Mouse (Mus musculus): Measurements from ENCODE around the gene Olfr1006.
"Not testable (repeated sequence)": the region's sequence is repeated elsewhere in the genome, so short reads cannot be mapped to it uniquely, and the experiment has no call there.

The Olfr1006 gene

DNA sequence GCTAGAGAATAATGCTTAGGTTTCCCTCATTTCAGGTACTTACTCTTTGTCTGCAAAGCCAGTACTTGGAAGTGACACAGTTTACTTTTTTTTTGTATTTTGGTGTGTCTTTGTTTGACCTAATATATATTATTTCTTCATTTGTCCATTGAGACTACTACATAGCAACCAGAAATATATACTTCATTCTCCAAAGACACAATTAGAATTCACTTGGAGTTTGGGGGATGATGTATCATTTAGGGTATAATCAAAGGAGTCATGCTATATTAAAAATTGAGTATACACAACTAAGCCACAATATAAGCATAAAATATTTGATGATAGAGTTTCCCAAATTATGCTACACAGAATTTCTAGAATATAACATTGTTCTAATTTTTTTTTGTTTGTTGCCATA lies at the start of gene Olfr1006:
Gene Olfr1006, minus strand, starts transcription at position 101 of the 400 bp plus-strand sequence.
- no peak for DNase-seq

DNA sequence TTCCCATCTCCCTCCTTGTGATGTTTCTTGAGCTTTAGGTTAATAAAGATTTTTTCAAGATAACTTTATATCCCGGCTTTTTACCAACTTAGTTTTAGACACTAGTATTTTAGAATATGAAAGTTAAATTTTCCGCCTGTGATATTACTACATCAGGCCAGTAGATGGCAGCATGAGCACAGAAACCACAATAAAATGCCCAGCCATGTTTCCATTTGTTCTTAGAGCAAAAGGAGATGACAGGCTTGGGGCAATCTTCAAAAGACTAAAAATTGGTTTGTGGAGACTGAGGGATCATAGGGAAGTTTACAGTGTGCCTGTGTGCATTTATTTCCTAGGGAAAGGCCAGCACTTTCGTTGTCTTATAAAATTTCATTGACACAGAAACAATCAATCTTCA lies 47.2 kb upstream of the Olfr1006 start:
- DNase-seq = peak; percentile 15

DNA sequence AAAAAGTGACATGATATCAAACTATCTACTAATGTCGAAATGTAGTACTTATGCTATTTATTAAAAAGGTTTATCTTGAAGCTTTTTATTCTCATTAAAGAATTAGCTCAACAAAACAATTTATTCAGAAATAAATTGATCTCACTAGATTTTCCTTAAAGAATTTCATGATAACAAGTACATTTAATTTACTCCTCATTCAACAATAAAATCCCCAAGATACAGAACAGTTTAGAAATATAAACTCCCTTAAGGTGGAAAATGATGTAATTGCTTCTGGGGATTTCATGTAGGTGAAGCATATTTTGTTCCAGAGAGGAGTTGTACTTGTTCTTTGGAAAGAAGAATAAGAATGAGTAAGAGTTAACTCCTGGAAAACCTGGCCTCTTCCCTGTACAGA lies 36.6 kb upstream of the Olfr1006 start, which contains the start of gene Olfr1009:
Gene Olfr1009, plus strand, starts transcription at position 301 of the 400 bp plus-strand sequence.
- DNase-seq = no peak

DNA sequence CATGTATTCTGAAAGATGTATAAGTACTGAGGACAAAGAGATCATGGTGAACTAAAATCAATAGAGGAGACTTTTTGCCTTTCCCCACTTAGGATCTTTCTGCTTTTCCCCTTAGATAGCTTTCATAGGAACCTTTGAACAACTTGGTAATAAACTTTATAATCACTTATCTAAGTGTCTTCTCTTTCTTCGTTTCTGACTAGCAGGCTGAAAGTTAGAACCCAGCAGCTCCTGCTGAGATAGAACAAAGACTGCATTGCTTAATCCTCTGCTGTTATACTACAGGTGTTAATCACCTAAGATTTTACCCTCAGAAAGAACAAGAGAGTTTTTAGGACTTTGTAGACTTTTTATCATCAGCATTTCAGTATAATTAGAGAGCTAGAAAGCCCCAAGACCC lies 32.6 kb upstream of the Olfr1006 start:
- no peak for DNase-seq

DNA sequence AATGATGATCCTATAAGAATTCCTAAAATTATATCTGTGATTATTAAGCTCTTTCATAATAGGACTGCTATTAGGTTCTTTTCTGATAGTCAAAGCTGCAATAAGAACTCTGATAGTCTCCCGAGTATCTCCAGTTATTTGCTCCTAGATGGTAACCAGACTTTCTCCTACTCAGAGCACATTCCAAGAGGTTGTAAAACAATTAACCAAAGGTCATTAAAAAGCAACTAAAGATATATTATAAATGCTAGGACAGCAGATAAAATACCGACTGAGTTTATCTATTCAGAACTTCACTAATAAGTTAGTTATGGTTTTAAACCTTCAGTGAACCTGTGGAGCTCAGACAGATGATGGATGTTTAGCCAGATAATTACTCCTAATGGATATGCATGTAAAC lies 32.1 kb upstream of the Olfr1006 start:
- not testable (repeated sequence) for DNase-seq

DNA sequence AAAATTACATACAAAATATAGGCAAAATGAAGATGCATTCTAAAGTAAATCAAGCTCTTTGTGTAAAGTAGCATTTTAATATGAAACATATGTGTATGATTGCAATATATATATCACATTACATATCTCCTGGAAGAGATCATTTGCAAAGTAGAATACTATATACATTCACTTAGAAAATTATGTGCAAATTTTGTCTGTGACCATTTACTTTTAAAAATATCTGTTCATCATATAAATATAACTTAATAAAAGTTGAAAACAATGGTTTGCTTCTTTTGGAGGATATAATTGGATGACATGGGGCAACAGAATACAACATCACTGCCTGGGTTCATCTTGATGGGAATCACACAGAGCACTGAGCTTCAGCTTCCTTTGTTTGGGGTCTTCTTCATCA lies 10.6 kb upstream of the Olfr1006 start, which contains the start of gene Olfr1008:
Gene Olfr1008, plus strand, starts transcription at position 301 of the 400 bp plus-strand sequence.
- no peak for DNase-seq

DNA sequence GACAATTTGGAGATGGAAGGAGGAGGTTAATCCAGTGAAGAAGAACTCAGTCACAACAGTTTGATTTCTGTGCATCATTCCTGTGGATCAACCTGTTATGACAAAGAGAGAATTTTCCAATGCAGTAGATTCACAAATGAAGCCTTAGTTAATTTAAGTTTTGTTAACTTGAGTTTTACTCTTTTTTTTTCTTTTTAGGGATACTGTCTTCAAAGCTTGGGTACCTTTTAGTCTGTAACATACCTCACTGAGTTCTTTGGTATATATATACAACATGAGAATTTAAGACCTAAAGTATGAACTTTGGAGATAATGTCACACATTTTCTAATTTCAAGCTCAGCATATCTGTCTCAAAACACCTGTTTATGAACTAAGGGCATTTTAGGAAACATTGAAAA lies 14.2 kb downstream of the Olfr1006 start, which contains the start of gene Olfr154:
Gene Olfr154, minus strand, starts transcription at position 101 of the 400 bp plus-strand sequence.
- not testable (repeated sequence) for DNase-seq

DNA sequence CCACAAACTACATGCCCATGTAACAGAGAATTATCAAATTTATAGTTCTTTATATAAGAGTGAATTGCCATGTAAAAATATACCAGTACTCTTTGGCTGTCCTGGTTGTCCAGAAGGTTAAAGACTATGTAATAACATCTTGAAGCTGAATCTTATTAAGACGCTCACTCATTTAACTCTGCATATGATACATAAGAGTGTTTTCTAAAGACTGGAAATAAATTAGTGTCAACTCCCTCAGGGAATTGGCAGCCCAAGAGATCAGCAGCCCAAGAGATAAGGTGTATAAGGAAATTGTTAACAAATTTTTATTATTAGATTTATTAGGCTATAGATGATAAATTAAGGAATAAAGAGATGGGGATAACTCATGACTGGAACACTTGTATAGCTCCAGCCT lies 28.0 kb downstream of the Olfr1006 start, which contains the start of gene Olfr1002:
Gene Olfr1002, minus strand, starts transcription at position 101 of the 400 bp plus-strand sequence.
- no peak for DNase-seq

Measured in kidney, adult 9 months (tissue).